Mouse (Mus musculus) bone marrow, adult 2 months (tissue): ENCODE measurements around the gene P4htm.

Source experiments
- CTCF ChIP-seq: fragments of 200-500 bp; IDR thresholded peaks from 2 replicates; pipeline ENCODE4 v1.5.1; 2011; ENCODE audit warnings: low read length, control low read depth; ENCODE audit not compliant: control insufficient read depth, insufficient read depth
- POLR2A ChIP-seq: fragments of 200-500 bp; IDR thresholded peaks from 2 replicates; pipeline ENCODE4 v1.6.1; 2011; ENCODE audit warnings: low read depth, mild to moderate bottlenecking, control low read depth, low read length, borderline replicate concordance; ENCODE audit not compliant: control insufficient read depth

- no peak for TF ChIP-seq CTCF
- TF ChIP-seq POLR2A, result no peak
Measured at GRCm38 (mm10) chr9:108596998-108597764, at the start of gene P4htm.
